ENCODE assay signal across 29 mouse cellular contexts in the genomic region with DNA sequence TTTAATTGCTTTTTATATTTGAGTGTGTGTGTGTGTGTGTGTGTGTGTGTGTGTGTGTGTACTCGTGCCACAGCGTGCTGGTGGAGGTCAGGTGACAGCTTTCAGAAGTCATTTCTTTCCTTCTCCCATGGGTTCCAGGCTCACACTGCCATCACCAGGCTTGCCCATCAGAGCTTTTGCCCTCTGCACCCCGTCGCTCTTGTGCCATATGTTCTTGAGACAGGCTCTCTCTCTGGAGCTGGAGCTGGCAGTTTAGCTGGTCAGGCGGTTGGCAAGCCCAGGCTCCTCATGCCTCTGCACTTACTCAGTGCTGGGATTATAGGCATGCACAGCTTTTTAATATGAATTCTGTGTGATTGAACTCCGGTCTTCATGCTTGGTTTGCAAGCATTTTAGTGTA. TPM values are rescaled to one million over a fixed set of nuclear protein-coding genes. Genes with fewer than 3 reads are reported as not detected.
DNase-seq lines count a peak whose midpoint lies in the region; ATAC-seq and TF ChIP-seq lines count a peak whose summit lies in the region.
"Had no signal": no experiment of that assay in that cellular context is flagged by ENCODE, and none has a peak within 500 bp of the region (broad histone marks: within the 10 kb centered on the region; RNA-seq: fewer than 3 reads in every experiment).

No protein-coding gene starts in this region.

- H3K27ac ChIP-seq in gastrocnemius, adult 2 months: peak overlapping the region; percentile 76
- H3K27ac ChIP-seq in bone marrow, adult 2 months (ENCODE audit: control insufficient read depth, insufficient read depth, low read depth, low read length, poor library complexity): peak overlapping the region; percentile 60; the same call in 1 of the 2 replicates
- no peak overlapping the region for H3K27ac ChIP-seq in hindbrain, embryonic 13.5 days
- H3K27ac ChIP-seq: embryonic facial prominence, embryonic 13.5 days; heart, embryonic 13.5 days; hindbrain, embryonic 12.5 days; left cerebral cortex, adult 2 months; liver, embryonic 13.5 days; midbrain, embryonic 13.5 days; neural tube, embryonic 13.5 days had no signal

- peaks cover 4% of the 10 kb centered on the region for H3K4me1 ChIP-seq in bone marrow, adult 2 months (ENCODE audit: control insufficient read depth, insufficient read depth, low read length)
- no peaks in the 10 kb centered on the region for H3K4me1 ChIP-seq in hindbrain, embryonic 13.5 days (replicated peaks)
- H3K4me1 ChIP-seq: embryonic facial prominence, embryonic 13.5 days; hindbrain, embryonic 12.5 days; midbrain, embryonic 13.5 days had no signal

- peaks cover 9% of the 10 kb centered on the region for H3K36me3 ChIP-seq in hindbrain, embryonic 13.5 days
- H3K36me3 ChIP-seq: hindbrain, embryonic 12.5 days; liver, embryonic 13.5 days had no signal

- TF ChIP-seq POLR2A in bone marrow, adult 2 months (IDR thresholded peaks at IDR 0.05; ENCODE audit: borderline replicate concordance, control insufficient read depth, low read depth, low read length): no peak

- H3K9ac ChIP-seq in hindbrain, embryonic 13.5 days: no peak overlapping the region
- H3K9ac ChIP-seq: embryonic facial prominence, embryonic 13.5 days; heart, embryonic 13.5 days; hindbrain, embryonic 12.5 days; liver, embryonic 13.5 days; midbrain, embryonic 13.5 days; neural tube, embryonic 13.5 days had no signal

- no peaks in the 10 kb centered on the region for H3K9me3 ChIP-seq in hindbrain, embryonic 13.5 days
- H3K9me3 ChIP-seq: embryonic facial prominence, embryonic 13.5 days; heart, embryonic 13.5 days; hindbrain, embryonic 12.5 days; liver, embryonic 13.5 days; megakaryocyte, embryonic 14.5 days; midbrain, embryonic 13.5 days; neural tube, embryonic 13.5 days had no signal

- no peak overlapping the region for H3K4me3 ChIP-seq in gastrocnemius, adult 2 months
- no peak overlapping the region for H3K4me3 ChIP-seq in bone marrow, adult 2 months (replicated peaks; ENCODE audit: control insufficient read depth, low read depth, low read length)
- H3K4me3 ChIP-seq in hindbrain, embryonic 13.5 days: no peak overlapping the region
- H3K4me3 ChIP-seq: embryonic facial prominence, embryonic 13.5 days; erythroblast, embryonic 14.5 days; heart, embryonic 13.5 days; hindbrain, embryonic 12.5 days; left cerebral cortex, adult 2 months; liver, embryonic 13.5 days; midbrain, embryonic 13.5 days; neural tube, embryonic 13.5 days had no signal

- no peak overlapping the region for H3K4me2 ChIP-seq in hindbrain, embryonic 13.5 days
- H3K4me2 ChIP-seq: embryonic facial prominence, embryonic 13.5 days; heart, embryonic 13.5 days; hindbrain, embryonic 12.5 days; liver, embryonic 13.5 days; midbrain, embryonic 13.5 days; neural tube, embryonic 13.5 days had no signal

- no peak for ATAC-seq in hindbrain, embryonic 13.5 days (ENCODE audit: low FRiP score)
- no peak for ATAC-seq in CD4-positive, CD25-positive, alpha-beta regulatory T cell, adult 4 months
- ATAC-seq: forebrain, embryonic 16.5 days; lung, postnatal 0 days; midbrain, embryonic 13.5 days had no signal

- intact Hi-C loops in gastrocnemius, adult 2 months (cut with DNase I): no loop called here

- H3K27me3 ChIP-seq in hindbrain, embryonic 13.5 days: no peaks in the 10 kb centered on the region
- H3K27me3 ChIP-seq: embryonic facial prominence, embryonic 13.5 days; heart, embryonic 13.5 days; hindbrain, embryonic 12.5 days; liver, embryonic 13.5 days; megakaryocyte, embryonic 14.5 days; midbrain, embryonic 13.5 days; neural tube, embryonic 13.5 days had no signal

- TF ChIP-seq CTCF in gastrocnemius, adult 2 months (IDR thresholded peaks at IDR 0.05): no peak
- TF ChIP-seq CTCF in bone marrow, adult 2 months (IDR thresholded peaks at IDR 0.05; ENCODE audit: control insufficient read depth, insufficient read depth, low read length): no peak

- WGBS in bone marrow, adult 2 months: 76% methylated on average over 6 of the region's 6 CpGs
- WGBS in hindbrain, embryonic 13.5 days: 93% methylated on average over 6 of the region's 6 CpGs

- peak; percentile 59 for DNase-seq in gastrocnemius, adult 2 months
- DNase-seq in gastrocnemius, postnatal 10 days: no peak
- peak; percentile 77 for DNase-seq in cerebellum, adult 11-12 months
- DNase-seq in cerebellum, adult 9-11 months: peak; percentile 83
- DNase-seq in spleen, postnatal 10 days (ENCODE audit: low spot score in 2 of 2): no peak
- DNase-seq: adrenal gland, postnatal 36 days; gastrocnemius, postnatal 25 days; heart, postnatal 14 days; kidney, adult 11 months; kidney, postnatal 14 days; left cerebral cortex, postnatal 4 days; liver, embryonic 13.5 days; lung, adult 18-20 months; lung, postnatal 4 days; right cerebral cortex, postnatal 4 days; thymus, postnatal 4 days had no signal

RNA-seq across cellular contexts. Expression of a gene that starts 25.3 kb away (rescaled TPM):
- 10 to 100 TPM; 72.6 to 74.8 TPM for total RNA-seq in gastrocnemius, adult 2 months (2021)
- total RNA-seq in gastrocnemius, postnatal 10 days (2021): 10 to 100 TPM; 72.3 to 80.8 TPM
- 48.1 and 88.3 TPM in 2 replicates for polyA plus RNA-seq in bone marrow, adult 2 months (2011; ENCODE audit: insufficient read depth, insufficient read length, low replicate concordance, missing spikeins)
- 42.3 and 45.9 TPM in 2 replicates for polyA plus RNA-seq in hindbrain, embryonic 13.5 days (2015; fragmentation: Nextera tagmentation; extraction: Ambion mirVana)
- polyA plus RNA-seq in CD4-positive, CD25-positive, alpha-beta regulatory T cell, adult 4 months (2017; shearing (Covaris generic)): 1 to 10 TPM; 8.2 to 9.6 TPM

Comparison
In these comparisons a context has a peak if more than half of its experiments do, and no peak if none do; other contexts are left out.
1. DNase-seq: peak in gastrocnemius, adult 2 months (single experiment), cerebellum, adult 11-12 months (single experiment) and cerebellum, adult 9-11 months (single experiment); none in gastrocnemius, postnatal 10 days (single experiment) and spleen, postnatal 10 days (0 of 2).